Mouse (Mus musculus): ENCODE data around the gene Atp6ap1. TPM values are rescaled to one million over a fixed set of nuclear protein-coding genes. Genes with fewer than 3 reads are reported as not detected.

Gene Atp6ap1
- total RNA-seq, 2 experiments from 2014 or later = 340 to 365 TPM

- intact Hi-C loops (cut with DNase I) = no loop called here
These were observed 1.5 kb downstream of the Atp6ap1 start for GRCm38 (mm10) chrX:74298348-74298747.

GRCm38 (mm10) chrX:74299721-74300120 is 2.8 kb downstream of the Atp6ap1 start:
- intact Hi-C loops (cut with DNase I) = no loop called here
- no peak for DNase-seq (ENCODE audit: low spot score in 2 of 2)

More at GRCm38 (mm10) chrX:74298348-74298747, 1.5 kb downstream of the Atp6ap1 start:
- no peak for DNase-seq (ENCODE audit: low spot score in 2 of 2)

GRCm38 (mm10) chrX:74304867-74305700 is 8.2 kb downstream of the Atp6ap1 start, which contains the start of gene Gdi1:
Gdi1 (plus strand) TSS chrX:74304998.
- peak; percentile 72 to 73 for DNase-seq (ENCODE audit: low spot score in 2 of 2)
- intact Hi-C loops (cut with DNase I) = no loop called here

- intact Hi-C loops (cut with DNase I) = no loop called here
These were observed 15.9 kb downstream of the Atp6ap1 start, which contains the start of gene Fam50a for GRCm38 (mm10) chrX:74312540-74313464. Fam50a (plus strand) TSS chrX:74313033.

GRCm38 (mm10) chrX:74328725-74329161 is 31.8 kb downstream of the Atp6ap1 start, which contains the start of gene Plxna3:
Plxna3 (plus strand) TSS chrX:74329066.
- intact Hi-C loops (cut with DNase I) = no loop called here

More at GRCm38 (mm10) chrX:74312540-74313464, 15.9 kb downstream of the Atp6ap1 start, which contains the start of gene Fam50a:
- DNase-seq (ENCODE audit: low spot score in 2 of 2) = peak; percentile 87 to 90

GRCm38 (mm10) chrX:74329215-74329671 is 32.3 kb downstream of the Atp6ap1 start:
- no peak for DNase-seq (ENCODE audit: low spot score in 2 of 2)
- intact Hi-C loops (cut with DNase I) = no loop called here

More at GRCm38 (mm10) chrX:74328725-74329161, 31.8 kb downstream of the Atp6ap1 start, which contains the start of gene Plxna3:
- DNase-seq (ENCODE audit: low spot score in 2 of 2) = peak; percentile 45 to 62

GRCm38 (mm10) chrX:74330166-74330930 is 33.5 kb downstream of the Atp6ap1 start:
- DNase-seq (ENCODE audit: low spot score in 2 of 2) = no peak
- intact Hi-C loops (cut with DNase I) = no loop called here

GRCm38 (mm10) chrX:74352645-74353466 is 56.0 kb downstream of the Atp6ap1 start:
- intact Hi-C loops (cut with DNase I) = no loop called here
- no peak for DNase-seq (ENCODE audit: low spot score in 2 of 2)

GRCm38 (mm10) chrX:74353467-74353770 is 56.5 kb downstream of the Atp6ap1 start, which contains the start of gene Lage3:
Lage3 (minus strand) TSS chrX:74353618.
- intact Hi-C loops (cut with DNase I) = no loop called here
- DNase-seq (ENCODE audit: low spot score in 2 of 2) = peak; percentile 76 to 80

Small RNA genes within 50 kb of the gene (microRNA-seq; reads per million reads assigned to microRNA genes)
- not detected for gene Mir7091
- gene Mir7092 = not detected

Other genes starting within 250 kb of the Atp6ap1 start
- under 1 TPM in 1 of 2 experiments, not detected in 1; 0.66 TPM for gene Opn1mw, start 169.6 kb upstream of the Atp6ap1 start, total RNA-seq (2021)
- gene Mecp2, start 161.7 kb upstream of the Atp6ap1 start, total RNA-seq (2021) = 10 to 100 TPM; 82.0 to 91.2 TPM
- gene Tex28, start 129.3 kb upstream of the Atp6ap1 start, total RNA-seq (2021) = not detected
- not detected for gene Tktl1, start 119.8 kb upstream of the Atp6ap1 start, total RNA-seq (2021)
- 10 to 100 TPM; 57.5 to 74.0 TPM for gene Flna, start 47.3 kb upstream of the Atp6ap1 start, total RNA-seq (2021)
- 10 to 100 TPM; 33.6 to 39.0 TPM for gene Emd, start 42.4 kb upstream of the Atp6ap1 start, total RNA-seq (2021)
- gene Rpl10, start 26.3 kb upstream of the Atp6ap1 start, total RNA-seq (2021) = 100 to 1,000 TPM; 182 to 197 TPM
- 10 to 100 TPM; 49.7 to 64.0 TPM for gene Taz, start 15.2 kb upstream of the Atp6ap1 start, total RNA-seq (2021)
- gene Dnase1l1, start 14.8 kb upstream of the Atp6ap1 start, total RNA-seq (2021) = 1 to 10 TPM; 2.0 to 2.3 TPM
- gene Gdi1, start 7.9 kb downstream of the Atp6ap1 start, total RNA-seq (2021) = 100 to 1,000 TPM; 583 to 584 TPM
- 10 to 100 TPM; 30.1 to 31.9 TPM for gene Fam50a, start 15.9 kb downstream of the Atp6ap1 start, total RNA-seq (2021)
- 10 to 100 TPM; 17.1 to 28.7 TPM for gene Plxna3, start 32.0 kb downstream of the Atp6ap1 start, total RNA-seq (2021)
- gene Lage3, start 56.5 kb downstream of the Atp6ap1 start, total RNA-seq (2021) = 10 to 100 TPM; 23.0 to 26.9 TPM
- 10 to 100 TPM; 64.6 to 77.3 TPM for gene Ubl4a, start 76.1 kb downstream of the Atp6ap1 start, total RNA-seq (2021)
- 1 to 10 TPM; 2.4 to 2.7 TPM for gene Slc10a3, start 76.3 kb downstream of the Atp6ap1 start, total RNA-seq (2021)
- gene Fam3a, start 96.2 kb downstream of the Atp6ap1 start, total RNA-seq (2021) = 10 to 100 TPM; 18.0 to 22.5 TPM
- 10 to 100 TPM; 46.9 to 49.9 TPM for gene Ikbkg, start 96.2 kb downstream of the Atp6ap1 start, total RNA-seq (2021)
- 10 to 100 TPM; 25.9 to 26.3 TPM for gene G6pdx, start 132.1 kb downstream of the Atp6ap1 start, total RNA-seq (2021)
- not detected for gene Gm6880, start 184.3 kb downstream of the Atp6ap1 start, total RNA-seq (2021)

Data from left cerebral cortex, postnatal 36 days (tissue).